Mouse (Mus musculus): ENCODE measurements around the gene Atp5g2. TPM values are rescaled to one million over a fixed set of nuclear protein-coding genes. Genes with fewer than 3 reads are reported as not detected.

The Atp5g2 gene
- 60.3 and 158 TPM in 2 replicates for polyA plus RNA-seq (2011; ENCODE audit: insufficient read length, low read depth, missing spikeins)

GRCm38 (mm10) chr15:102672215-102673071, at the start of gene Atp5g2:
Gene Atp5g2, minus strand, starts transcription at chr15:102672352.
- no peak within 1 kb of the TSS for H3K4me3 ChIP-seq (ENCODE audit: insufficient read depth, low read length)
- TF ChIP-seq POLR2A (IDR thresholded peaks at IDR 0.05; ENCODE audit: low read depth, low read length), result peak; percentile 60
- no peak for TF ChIP-seq CTCF (IDR thresholded peaks at IDR 0.05; ENCODE audit: borderline replicate concordance, insufficient read depth, low read length)
- peak within 1 kb of the TSS; percentile 98 for H3K27ac ChIP-seq (ENCODE audit: insufficient read depth, low read length)
- H3K4me1 ChIP-seq (ENCODE audit: control insufficient read depth, insufficient read depth, low read length), result peaks cover 7% of the 10 kb centered on the region

DNA sequence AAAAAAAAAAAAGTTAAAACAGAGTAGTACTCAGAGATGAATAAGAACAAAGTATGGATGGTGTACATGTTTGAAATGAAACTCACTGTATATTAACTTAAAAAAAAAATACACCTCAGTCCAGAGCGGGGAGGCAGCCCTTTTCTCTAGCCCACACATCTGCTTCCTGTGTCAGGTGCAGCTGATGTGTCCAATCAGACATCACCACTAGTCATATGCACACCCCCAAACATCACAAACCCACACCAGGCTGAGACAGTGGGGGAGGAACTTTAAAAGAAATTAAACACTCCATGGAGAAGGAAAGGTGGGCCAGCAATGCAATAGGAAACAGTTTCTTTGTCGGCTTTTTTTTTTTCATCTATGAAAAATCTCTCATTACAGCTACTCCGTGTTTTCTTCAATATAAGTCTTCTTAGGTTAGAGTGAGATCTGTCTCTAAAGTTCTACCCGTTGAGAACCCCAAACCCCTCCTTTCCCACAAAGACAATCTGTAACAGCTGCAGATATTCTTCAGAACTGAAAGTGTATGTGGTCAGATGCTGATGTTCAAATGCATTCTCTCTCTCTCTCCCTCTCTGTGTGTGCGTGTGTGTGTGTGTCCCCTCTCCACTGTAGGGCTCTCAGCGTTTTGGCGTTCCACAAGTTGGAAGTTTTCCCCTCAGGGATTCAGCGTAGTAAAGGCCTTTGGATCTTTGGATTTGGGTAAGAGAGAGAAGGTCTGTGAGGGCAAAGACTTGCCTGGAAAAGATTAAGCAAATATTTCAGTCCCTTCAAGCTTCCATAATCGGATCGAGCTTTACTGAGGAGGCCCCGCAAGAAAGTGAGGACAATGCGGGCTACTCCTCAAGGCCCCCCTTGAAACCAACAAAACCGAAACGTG, 49.1 kb upstream of the Atp5g2 start:
- peak overlapping the region; percentile 83 for H3K4me3 ChIP-seq (ENCODE audit: insufficient read depth, low read length)
- TF ChIP-seq POLR2A (IDR thresholded peaks at IDR 0.05; ENCODE audit: low read depth, low read length) (no peak), CTCF (IDR thresholded peaks at IDR 0.05; ENCODE audit: borderline replicate concordance, insufficient read depth, low read length) (no peak)

DNA sequence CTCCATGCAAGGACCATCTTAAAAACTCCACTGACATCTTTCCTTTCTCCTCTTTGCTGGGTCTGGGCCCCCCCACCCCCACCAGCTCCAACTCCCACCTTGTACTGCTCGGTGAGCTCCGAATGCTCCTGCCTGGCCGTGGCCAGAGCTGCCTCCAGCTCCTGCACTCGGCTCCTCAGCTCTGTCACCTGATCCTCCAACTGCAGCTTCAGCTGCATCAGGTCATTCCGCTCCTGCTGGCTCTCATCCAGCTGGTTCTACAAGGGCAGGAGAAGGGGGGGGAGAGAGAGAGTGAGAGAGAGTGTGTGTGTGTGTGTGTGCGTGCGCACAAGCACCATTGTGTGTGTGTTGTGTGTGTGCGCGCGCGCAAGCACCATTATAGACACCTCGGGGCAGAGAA, 44.0 kb upstream of the Atp5g2 start:
- Histone ChIP-seq H3K4me3 (ENCODE audit: insufficient read depth, low read length) (no peak overlapping the region), H3K27ac (ENCODE audit: insufficient read depth, low read length) (no peak overlapping the region), H3K4me1 (ENCODE audit: control insufficient read depth, insufficient read depth, low read length) (no peaks in the 10 kb centered on the region)
- TF ChIP-seq POLR2A (IDR thresholded peaks at IDR 0.05; ENCODE audit: low read depth, low read length) (no peak), CTCF (IDR thresholded peaks at IDR 0.05; ENCODE audit: borderline replicate concordance, insufficient read depth, low read length) (no peak)

More for the DNA sequence above, 49.1 kb upstream of the Atp5g2 start:
- Histone ChIP-seq H3K4me1 (ENCODE audit: control insufficient read depth, insufficient read depth, low read length) (no peaks in the 10 kb centered on the region), H3K27ac (ENCODE audit: insufficient read depth, low read length) (no peak overlapping the region)

DNA sequence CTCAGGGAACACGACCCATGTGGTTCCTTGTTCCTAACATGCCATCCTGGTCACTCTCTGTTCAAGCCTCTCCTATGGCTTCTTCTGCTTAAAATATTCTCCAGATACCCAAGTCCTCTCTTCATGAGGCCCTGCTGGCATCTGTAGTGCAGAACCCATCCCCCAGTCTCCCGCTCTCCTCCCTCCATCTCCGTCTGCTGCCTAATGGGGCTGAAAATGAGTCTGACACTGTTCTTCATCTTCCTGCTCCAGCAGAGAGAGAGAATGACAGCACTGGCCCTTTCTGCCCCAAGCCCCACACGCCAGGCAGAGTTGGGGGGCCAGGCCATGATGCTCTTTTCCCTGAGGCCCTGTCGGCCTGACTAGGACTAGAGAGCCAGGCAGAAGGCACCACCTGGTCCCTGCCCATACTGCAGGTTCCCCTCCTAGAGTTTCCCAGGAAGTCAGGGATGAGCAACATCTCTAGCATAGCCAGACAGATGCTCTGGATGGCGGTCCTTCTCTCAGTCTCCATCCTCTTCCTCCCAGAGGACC, 35.7 kb upstream of the Atp5g2 start:
- no peak overlapping the region for H3K4me3 ChIP-seq (ENCODE audit: insufficient read depth, low read length)
- H3K27ac ChIP-seq (ENCODE audit: insufficient read depth, low read length), result no peak overlapping the region
- H3K4me1 ChIP-seq (ENCODE audit: control insufficient read depth, insufficient read depth, low read length), result no peaks in the 10 kb centered on the region
- TF ChIP-seq CTCF (IDR thresholded peaks at IDR 0.05; ENCODE audit: borderline replicate concordance, insufficient read depth, low read length) (no peak), POLR2A (IDR thresholded peaks at IDR 0.05; ENCODE audit: low read depth, low read length) (no peak)

GRCm38 (mm10) chr15:102705923-102706503, 33.9 kb upstream of the Atp5g2 start:
- no peak overlapping the region for H3K4me3 ChIP-seq (ENCODE audit: insufficient read depth, low read length)
- no peak overlapping the region for H3K27ac ChIP-seq (ENCODE audit: insufficient read depth, low read length)
- H3K4me1 ChIP-seq (ENCODE audit: control insufficient read depth, insufficient read depth, low read length), result no peaks in the 10 kb centered on the region
- TF ChIP-seq POLR2A (IDR thresholded peaks at IDR 0.05; ENCODE audit: low read depth, low read length) (no peak), CTCF (IDR thresholded peaks at IDR 0.05; ENCODE audit: borderline replicate concordance, insufficient read depth, low read length) (no peak)

- no peak for TF ChIP-seq CTCF (IDR thresholded peaks at IDR 0.05; ENCODE audit: borderline replicate concordance, insufficient read depth, low read length)
- TF ChIP-seq POLR2A (IDR thresholded peaks at IDR 0.05; ENCODE audit: low read depth, low read length), result no peak
- H3K27ac ChIP-seq (ENCODE audit: insufficient read depth, low read length), result no peak overlapping the region
- no peak overlapping the region for H3K4me3 ChIP-seq (ENCODE audit: insufficient read depth, low read length)
These were observed 33.2 kb upstream of the Atp5g2 start for GRCm38 (mm10) chr15:102705226-102705894.

DNA sequence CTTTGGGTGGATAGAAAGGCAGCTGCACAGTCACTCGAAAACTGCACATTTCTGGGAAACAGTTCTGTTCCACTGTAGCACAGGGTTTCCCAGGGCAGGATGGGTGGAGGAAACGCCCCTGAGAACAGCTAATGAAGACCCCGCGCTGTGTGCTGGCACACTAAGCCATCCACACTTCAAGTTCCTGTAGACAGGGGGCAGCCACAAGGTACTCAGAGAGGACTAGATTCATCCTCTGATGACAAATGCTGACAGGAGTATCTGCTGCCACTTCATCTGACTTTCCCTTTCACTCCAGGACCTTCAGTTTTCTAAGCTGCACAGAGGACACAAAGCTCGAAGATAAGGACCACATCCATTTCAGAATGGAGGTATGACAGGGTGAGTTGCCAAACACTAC, 32.7 kb upstream of the Atp5g2 start:
- TF ChIP-seq POLR2A (IDR thresholded peaks at IDR 0.05; ENCODE audit: low read depth, low read length) (no peak), CTCF (IDR thresholded peaks at IDR 0.05; ENCODE audit: borderline replicate concordance, insufficient read depth, low read length) (no peak)
- Histone ChIP-seq H3K27ac (ENCODE audit: insufficient read depth, low read length) (no peak overlapping the region), H3K4me3 (ENCODE audit: insufficient read depth, low read length) (no peak overlapping the region), H3K4me1 (ENCODE audit: control insufficient read depth, insufficient read depth, low read length) (no peaks in the 10 kb centered on the region; the same call in 1 of the 2 replicates)

More at GRCm38 (mm10) chr15:102705226-102705894, 33.2 kb upstream of the Atp5g2 start:
- no peaks in the 10 kb centered on the region; the same call in 1 of the 2 replicates for H3K4me1 ChIP-seq (ENCODE audit: control insufficient read depth, insufficient read depth, low read length)

GRCm38 (mm10) chr15:102702972-102703371, 30.8 kb upstream of the Atp5g2 start:
- TF ChIP-seq CTCF (IDR thresholded peaks at IDR 0.05; ENCODE audit: borderline replicate concordance, insufficient read depth, low read length), result no peak
- no peak for TF ChIP-seq POLR2A (IDR thresholded peaks at IDR 0.05; ENCODE audit: low read depth, low read length)
- H3K27ac ChIP-seq (ENCODE audit: insufficient read depth, low read length), result no peak overlapping the region

More at GRCm38 (mm10) chr15:102702972-102703371, 30.8 kb upstream of the Atp5g2 start:
- Histone ChIP-seq H3K4me3 (ENCODE audit: insufficient read depth, low read length) (no peak overlapping the region), H3K4me1 (ENCODE audit: control insufficient read depth, insufficient read depth, low read length) (no peaks in the 10 kb centered on the region; the same call in 1 of the 2 replicates)
